Mouse (Mus musculus) forelimb bud, embryonic 11.5 days (tissue): ENCODE data around the gene Eva1a.

ENCODE experiments used
- DNase-seq: peaks from one replicate; pipeline ENCODE4 v3.0.0-alpha.2; 2012; ENCODE audit warnings: low read depth, low spot score

Eva1a gene

GRCm38 (mm10) chr6:82040834-82041487 is at the start of gene Eva1a:
Gene Eva1a (plus strand): TSS chr6:82041043.
- DNase-seq = peak; percentile 37

DNA sequence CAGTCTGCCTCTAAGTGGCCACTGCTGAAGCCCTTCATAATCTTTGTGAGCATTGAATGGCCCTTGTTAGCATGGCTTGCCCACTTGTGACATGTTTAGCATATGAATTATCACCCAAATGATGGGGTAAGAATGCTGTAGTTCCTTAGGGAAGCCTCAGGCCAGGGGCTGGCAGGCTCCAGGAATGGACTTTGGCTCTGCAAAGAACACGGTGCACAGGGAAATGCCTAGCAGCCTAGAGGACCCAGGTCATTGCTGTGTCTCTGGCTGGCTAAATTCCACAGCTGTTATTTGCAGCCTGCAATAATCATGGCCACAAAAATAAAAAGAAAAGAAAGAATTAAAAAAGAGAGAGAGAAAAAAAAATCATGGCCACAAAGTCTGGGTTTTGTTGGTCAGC is 28.5 kb upstream of the Eva1a start:
- DNase-seq = no peak

GRCm38 (mm10) chr6:82021074-82021473 is 19.8 kb upstream of the Eva1a start:
- no peak for DNase-seq

DNA sequence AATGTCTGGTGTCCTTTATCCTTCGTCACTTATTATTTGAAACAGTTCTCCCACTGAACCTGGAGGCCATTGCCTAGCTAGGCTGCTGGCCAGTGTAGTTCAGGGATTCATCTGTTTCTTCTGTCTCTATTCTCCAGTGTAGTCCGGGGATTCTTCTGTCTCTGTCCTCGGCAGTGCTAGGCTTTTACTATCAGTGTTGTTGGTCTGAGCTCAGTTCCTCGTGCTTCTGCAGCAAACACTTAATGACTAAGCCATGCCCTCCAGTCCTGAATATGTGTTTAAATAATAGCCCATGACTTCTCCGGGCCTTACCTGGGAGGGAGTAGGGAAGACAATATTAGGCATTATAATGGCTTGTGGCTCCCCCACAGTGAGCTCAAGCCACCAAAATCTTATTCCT is 19.3 kb upstream of the Eva1a start:
- DNase-seq = no peak

GRCm38 (mm10) chr6:82029611-82030510 is 11.0 kb upstream of the Eva1a start:
- peak; percentile 64 for DNase-seq

- DNase-seq = no peak
These were observed 10.3 kb upstream of the Eva1a start for GRCm38 (mm10) chr6:82030511-82030884.

DNA sequence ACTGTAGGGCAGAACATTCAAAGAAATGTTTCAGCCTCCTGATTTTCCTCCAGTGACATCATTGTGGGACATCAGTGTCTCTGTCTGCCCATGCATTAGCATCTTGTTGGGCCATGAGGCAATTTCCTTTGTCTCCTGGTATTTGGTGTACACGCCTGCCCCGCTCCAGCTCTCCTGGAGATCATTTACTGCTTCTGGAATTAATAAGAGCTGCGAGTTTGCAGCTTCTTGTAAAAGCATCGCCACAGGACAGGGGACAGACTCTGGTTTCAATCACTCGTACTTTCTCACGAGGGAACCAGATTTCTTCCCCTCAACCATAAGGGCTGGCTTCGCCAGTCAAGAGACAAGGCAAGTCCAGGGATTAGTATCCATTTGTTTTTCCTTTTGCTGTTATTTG is 3.6 kb upstream of the Eva1a start:
- peak; percentile 66 for DNase-seq

- DNase-seq = no peak
These were observed 1.6 kb upstream of the Eva1a start for GRCm38 (mm10) chr6:82039193-82039592.

GRCm38 (mm10) chr6:82039968-82040367 is 875 bp upstream of the Eva1a start:
- DNase-seq = no peak

DNA sequence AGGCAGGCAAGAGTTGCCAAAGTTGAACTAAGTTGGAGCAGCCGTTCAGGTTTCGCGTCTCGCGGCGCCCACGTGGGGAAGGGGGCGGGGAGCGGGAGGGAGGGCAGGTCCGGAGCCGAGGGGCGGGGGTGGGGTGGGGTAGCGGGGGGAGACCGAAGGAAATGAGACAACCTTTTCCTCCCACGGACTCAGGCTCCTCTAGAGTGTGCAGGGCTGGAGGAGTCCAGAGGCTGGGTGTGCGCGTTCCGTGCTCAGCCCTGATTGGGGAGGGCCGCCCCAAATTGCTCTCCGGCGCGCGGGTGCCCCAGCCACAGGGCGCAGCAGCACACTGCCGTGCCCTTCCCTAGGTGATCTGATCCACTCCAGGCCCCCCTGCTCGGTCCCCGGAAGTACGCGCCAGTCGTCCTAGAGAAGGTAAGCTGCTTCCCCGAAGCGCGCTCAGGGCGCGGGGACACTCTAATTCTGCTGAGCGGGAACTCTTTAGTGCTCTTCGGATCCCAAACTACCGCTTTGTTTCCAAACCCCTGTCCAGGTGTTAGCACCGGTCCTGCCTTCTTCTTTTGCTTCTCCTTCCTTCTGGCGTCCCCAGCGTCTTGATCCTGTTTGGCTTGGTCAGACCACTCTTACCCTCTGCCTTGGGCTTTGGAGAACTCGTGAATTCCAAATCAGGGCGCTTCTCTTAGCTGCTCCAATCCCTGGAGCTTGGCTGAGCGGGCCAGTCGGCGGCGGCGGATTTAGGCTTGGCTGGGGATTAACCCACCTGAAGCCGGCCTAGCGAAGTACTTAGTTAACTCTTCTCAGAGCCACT is 849 bp downstream of the Eva1a start:
- peak; percentile 38 for DNase-seq

- peak; percentile 31 for DNase-seq
These were observed 1.7 kb downstream of the Eva1a start for GRCm38 (mm10) chr6:82042296-82043125.

GRCm38 (mm10) chr6:82043634-82044033 is 2.8 kb downstream of the Eva1a start:
- DNase-seq = no peak

DNA sequence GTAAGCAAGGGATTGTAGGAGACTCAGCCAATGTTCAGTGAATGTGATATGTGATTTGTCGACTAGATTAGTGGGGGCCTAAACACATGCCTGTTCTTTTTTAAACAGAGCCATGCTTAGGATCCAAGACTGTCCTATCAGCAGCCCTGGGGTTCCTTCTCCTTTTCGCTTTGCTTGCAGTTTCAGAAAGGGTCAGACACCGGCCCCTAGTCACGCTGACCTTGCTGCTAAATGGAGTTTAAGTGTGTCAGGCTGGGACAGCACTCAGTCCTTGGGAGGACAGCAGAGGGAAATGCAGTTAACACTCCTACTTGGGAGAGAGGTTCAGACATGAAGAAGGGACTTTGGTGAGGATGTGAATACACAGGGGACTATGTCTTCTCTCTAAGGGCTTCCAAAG is 3.7 kb downstream of the Eva1a start:
- no peak for DNase-seq

- DNase-seq = no peak
These were observed 7.1 kb downstream of the Eva1a start for GRCm38 (mm10) chr6:82047977-82048376.

DNA sequence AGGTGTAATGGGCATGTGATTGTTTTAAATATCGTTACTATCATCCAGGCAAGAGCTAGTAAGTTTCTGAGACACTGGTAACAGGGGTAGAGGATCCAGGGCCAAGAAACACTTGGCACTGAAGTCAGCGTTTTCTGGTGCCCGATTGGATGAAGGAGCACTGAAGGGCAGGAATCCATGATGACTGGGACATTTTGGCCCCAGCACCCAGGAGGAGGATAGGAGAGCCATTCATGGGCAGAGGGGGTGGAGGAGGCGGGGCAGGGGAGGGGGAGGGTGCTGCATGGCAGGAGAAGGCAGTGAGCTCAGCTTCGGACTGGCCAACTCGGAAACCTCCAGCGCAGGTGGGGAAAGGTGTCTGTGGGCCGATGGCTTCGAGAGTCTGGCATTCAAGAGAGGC is 9.4 kb downstream of the Eva1a start:
- DNase-seq = no peak

DNA sequence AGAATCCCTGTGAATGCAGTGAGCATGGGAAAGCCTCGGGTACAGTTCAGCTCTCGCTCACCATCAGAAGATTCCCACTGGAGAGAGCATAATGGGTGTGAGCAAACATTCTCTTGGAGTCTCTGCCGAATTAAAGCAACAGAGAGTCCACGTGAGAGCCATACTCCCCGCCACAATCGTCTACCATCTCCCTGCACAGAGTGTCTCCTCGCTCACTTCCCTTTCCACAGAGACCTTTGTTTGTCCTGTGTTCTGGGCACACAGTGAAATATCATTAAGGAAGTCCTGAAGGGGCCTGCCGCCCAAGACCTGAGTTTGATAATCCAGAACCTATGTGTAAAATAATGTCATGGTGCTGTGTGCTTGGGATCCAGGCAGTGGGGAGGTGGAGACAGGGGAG is 10.7 kb downstream of the Eva1a start:
- DNase-seq = no peak

DNA sequence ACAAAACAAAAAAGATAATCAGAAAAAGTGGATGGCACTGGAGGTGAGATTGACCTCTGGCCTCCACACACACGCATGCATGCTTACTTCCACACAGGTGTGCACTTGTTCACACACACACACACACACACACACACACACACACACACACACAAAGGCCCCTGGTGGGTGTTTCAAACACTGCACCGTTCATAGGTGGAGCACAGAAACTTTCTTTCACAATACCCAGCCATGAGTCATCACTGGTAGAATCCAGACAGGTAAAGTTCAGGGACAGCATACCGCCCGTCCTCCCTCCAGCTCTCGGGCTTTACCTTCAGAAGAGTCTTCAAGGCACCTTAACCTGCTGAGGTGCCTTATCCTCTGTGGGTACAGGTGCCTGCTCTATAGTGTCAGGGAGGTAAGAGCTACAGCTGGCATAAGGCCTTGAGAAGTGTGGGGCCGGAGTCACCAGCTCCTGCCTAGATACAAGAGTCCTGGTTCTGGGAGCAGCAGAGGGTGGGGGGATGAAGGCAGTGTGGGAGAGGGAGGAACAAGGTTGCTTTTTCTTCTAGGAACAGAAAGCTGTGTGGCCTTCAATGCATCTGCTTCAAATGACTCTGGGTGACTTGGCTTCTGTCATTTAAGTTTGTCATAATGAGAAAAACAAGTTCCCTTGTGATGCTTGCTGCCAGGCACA is 11.3 kb downstream of the Eva1a start:
- no peak for DNase-seq

- no peak for DNase-seq
These were observed 11.9 kb downstream of the Eva1a start for GRCm38 (mm10) chr6:82052726-82053118.

DNA sequence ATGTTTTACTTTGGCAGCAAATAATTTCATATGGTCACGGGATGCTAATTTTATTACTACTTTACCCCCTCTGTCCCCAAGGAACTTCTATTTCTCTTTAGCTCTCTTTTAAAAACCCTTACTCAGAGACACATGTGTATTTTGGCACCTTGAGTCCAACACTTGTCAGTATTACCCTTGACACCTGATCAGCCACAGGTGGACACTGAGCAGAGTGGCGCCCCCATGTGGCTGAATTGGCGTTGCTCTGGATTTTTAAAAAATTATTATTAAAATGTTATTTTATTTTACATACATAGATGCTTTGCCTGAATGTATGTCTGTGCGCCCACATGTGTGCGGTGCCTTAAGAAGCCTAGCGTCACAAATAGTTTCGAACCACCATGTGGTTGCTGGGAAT is 14.0 kb downstream of the Eva1a start:
- no peak for DNase-seq

DNA sequence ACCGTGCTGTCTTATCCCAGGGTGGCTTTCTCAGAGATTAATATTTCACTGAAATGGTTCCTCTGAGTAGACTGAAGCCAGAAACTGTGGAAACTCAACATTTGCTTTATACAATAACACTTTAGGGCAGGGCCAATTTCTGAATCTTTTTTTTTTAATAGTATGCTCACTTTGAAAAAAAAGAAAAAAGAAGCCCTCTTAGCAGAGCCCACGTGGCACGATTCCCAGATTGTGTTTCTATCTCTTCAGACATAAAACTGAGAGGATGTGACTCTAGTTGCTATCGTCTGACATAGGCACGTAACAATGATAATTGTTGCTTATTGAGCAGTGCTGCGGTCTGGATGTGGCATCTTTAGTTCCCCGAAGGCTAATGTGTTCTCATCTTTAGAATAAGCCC is 19.1 kb downstream of the Eva1a start:
- no peak for DNase-seq

DNA sequence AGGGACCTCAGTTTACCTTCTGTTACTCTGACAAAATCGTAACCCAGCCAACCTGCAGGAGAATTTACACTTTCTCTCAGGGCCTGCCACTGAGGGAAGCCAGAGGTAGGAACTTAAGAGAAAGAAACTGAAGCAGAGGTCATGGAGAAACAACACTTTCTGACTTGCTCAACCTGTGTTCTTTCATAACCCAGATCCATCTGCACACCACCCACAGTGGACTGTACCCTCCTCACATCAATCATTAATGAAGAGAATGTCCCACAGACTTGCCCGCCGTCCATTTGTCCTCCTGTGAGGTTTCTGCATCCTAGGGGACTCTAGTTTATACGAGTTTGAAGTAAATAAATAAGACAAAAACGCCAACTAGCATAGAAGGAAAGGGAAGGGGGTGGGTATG is 24.4 kb downstream of the Eva1a start:
- no peak for DNase-seq
